Mouse (Mus musculus) liver, adult 2 months (tissue): ENCODE measurements at regions not wholly inside any gene's neighbourhood (a gene's known extent, or its start where the extent isn't known, plus 50 kb on each side); places are given as distances from the start of the nearest gene placed in this dataset.

Source experiments
- DNase-seq: peaks from one replicate; pipeline ENCODE4 v3.0.0-alpha.2; 2011; ENCODE audit warnings: low read depth, low spot score; ENCODE audit errors: extremely low read depth
- H3K27ac ChIP-seq: fragments of 200-500 bp; replicated peaks from 2 replicates; pipeline ENCODE4 v1.5.1; 2012; ENCODE audit warnings: low read depth, mild to moderate bottlenecking, control low read depth, inconsistent platforms, low read length; ENCODE audit not compliant: insufficient read depth
- H3K27me3 ChIP-seq: fragments of 200-500 bp; 2 replicates; pipeline ENCODE4 v1.6.1; 2012; ENCODE audit warnings: mild to moderate bottlenecking, moderate library complexity, low read length, inconsistent platforms; ENCODE audit not compliant: control insufficient read depth, insufficient read depth
- H3K36me3 ChIP-seq: fragments of 200-500 bp; 2 replicates; pipeline ENCODE4 v1.6.1; 2012; ENCODE audit warnings: low read length, inconsistent platforms; ENCODE audit not compliant: control insufficient read depth, insufficient read depth
- H3K4me1 ChIP-seq: fragments of 200-500 bp; 2 replicates; pipeline ENCODE4 v1.6.1; 2011; ENCODE audit warnings: low read length; ENCODE audit not compliant: control insufficient read depth, insufficient read depth
- H3K4me3 ChIP-seq: fragments of 200-500 bp; 2 replicates; pipeline ENCODE4 v1.5.1; 2011; ENCODE audit warnings: low read depth, mild to moderate bottlenecking, control low read depth, low read length, moderate library complexity; ENCODE audit not compliant: insufficient read depth
- H3K79me2 ChIP-seq: fragments of 200-500 bp; 2 replicates; pipeline ENCODE4 v1.6.1; 2012; ENCODE audit warnings: inconsistent platforms, mild to moderate bottlenecking, low read length, moderate library complexity; ENCODE audit not compliant: control insufficient read depth, insufficient read depth
- H3K9ac ChIP-seq: fragments of 200-500 bp; 2 replicates; pipeline ENCODE4 v1.6.1; 2012; ENCODE audit warnings: low read depth, mild to moderate bottlenecking, control low read depth, inconsistent platforms, low read length
- CTCF ChIP-seq: fragments of 200-500 bp; IDR thresholded peaks from 2 replicates; pipeline ENCODE4 v1.5.1; 2011; ENCODE audit warnings: low read depth, low read length, control low read depth
- POLR2A ChIP-seq: fragments of 200-500 bp; IDR thresholded peaks from 2 replicates; pipeline ENCODE4 v1.6.1; 2011; ENCODE audit warnings: low read length, control low read depth; ENCODE audit not compliant: insufficient read depth; ENCODE audit errors: extremely low read depth
- WGBS: fragments of 180-500 bp; shearing (Covaris S2); methylation state at CpG from one replicate; pipeline ENCODE4 v1.1.7; 2018; 5-methylcytosine and 5-hydroxymethylcytosine counted together

GRCm38 (mm10) chr19:59590021-59590420 is 131.8 kb downstream of the Emx2 start:
- Histone ChIP-seq H3K27ac (no peak overlapping the region), H3K4me3 (no peak overlapping the region), H3K9ac (no peak overlapping the region), H3K27me3 (no peaks in the 10 kb centered on the region), H3K4me1 (peaks cover 3% of the 10 kb centered on the region; the same call in 1 of the 2 replicates), H3K36me3 (no peaks in the 10 kb centered on the region), H3K79me2 (no peaks in the 10 kb centered on the region)
- 93% methylated on average over 3 of the region's 3 CpGs for WGBS
- DNase-seq, result no peak
- TF ChIP-seq POLR2A (no peak), CTCF (no peak)

- no peak overlapping the region for H3K27ac ChIP-seq
- TF ChIP-seq CTCF (no peak), POLR2A (no peak)
- no peaks in the 10 kb centered on the region for H3K79me2 ChIP-seq
- no peaks in the 10 kb centered on the region for H3K36me3 ChIP-seq
- DNase-seq, result no peak
- H3K9ac ChIP-seq, result no peak overlapping the region
- no peak overlapping the region for H3K4me3 ChIP-seq
- H3K4me1 ChIP-seq, result peaks cover 3% of the 10 kb centered on the region; the same call in 1 of the 2 replicates
- 66% methylated on average over 3 of the region's 3 CpGs for WGBS
- no peaks in the 10 kb centered on the region for H3K27me3 ChIP-seq
These were observed 133.9 kb downstream of the Emx2 start for GRCm38 (mm10) chr19:59592060-59592459.

- Histone ChIP-seq H3K4me1 (no peaks in the 10 kb centered on the region), H3K27ac (no peak overlapping the region), H3K9ac (no peak overlapping the region), H3K27me3 (no peaks in the 10 kb centered on the region), H3K4me3 (no peak overlapping the region), H3K79me2 (no peaks in the 10 kb centered on the region), H3K36me3 (no peaks in the 10 kb centered on the region)
- DNase-seq, result no peak
- 78% methylated on average over 6 of the region's 6 CpGs for WGBS
- TF ChIP-seq POLR2A (no peak), CTCF (no peak)
These were observed 166.2 kb downstream of the Emx2 start for GRCm38 (mm10) chr19:59624288-59624795.

GRCm38 (mm10) chr19:59627681-59628080 is 169.5 kb downstream of the Emx2 start:
- H3K79me2 ChIP-seq, result no peaks in the 10 kb centered on the region
- H3K27ac ChIP-seq, result no peak overlapping the region
- no peaks in the 10 kb centered on the region for H3K36me3 ChIP-seq
- TF ChIP-seq CTCF, result no peak
- no peak for TF ChIP-seq POLR2A
- H3K27me3 ChIP-seq, result no peaks in the 10 kb centered on the region
- H3K4me1 ChIP-seq, result no peaks in the 10 kb centered on the region
- WGBS, result 47% methylated on average over 3 of the region's 3 CpGs
- H3K4me3 ChIP-seq, result no peak overlapping the region
- H3K9ac ChIP-seq, result no peak overlapping the region
- no peak for DNase-seq

- WGBS, result 74% methylated on average over 15 of the region's 15 CpGs
- Histone ChIP-seq H3K79me2 (no peaks in the 10 kb centered on the region), H3K27ac (no peak overlapping the region), H3K27me3 (no peaks in the 10 kb centered on the region), H3K36me3 (no peaks in the 10 kb centered on the region), H3K4me1 (no peaks in the 10 kb centered on the region), H3K9ac (no peak overlapping the region), H3K4me3 (no peak overlapping the region)
- TF ChIP-seq CTCF (no peak), POLR2A (no peak)
- DNase-seq, result no peak
These were observed 170.4 kb downstream of the Emx2 start for GRCm38 (mm10) chr19:59628296-59629160.

- no peak overlapping the region for H3K27ac ChIP-seq
- H3K4me3 ChIP-seq, result no peak overlapping the region
- no peaks in the 10 kb centered on the region for H3K4me1 ChIP-seq
- WGBS, result 80% methylated on average over 2 of the region's 2 CpGs
- no peaks in the 10 kb centered on the region for H3K79me2 ChIP-seq
- no peak overlapping the region for H3K9ac ChIP-seq
- TF ChIP-seq CTCF (no peak), POLR2A (no peak)
- H3K36me3 ChIP-seq, result no peaks in the 10 kb centered on the region
- DNase-seq, result no peak
- H3K27me3 ChIP-seq, result no peaks in the 10 kb centered on the region
These were observed 170.9 kb downstream of the Emx2 start for GRCm38 (mm10) chr19:59629161-59629445.
